15 mouse cellular contexts compared by ENCODE assay signal in genomic region chr11:39934216-39934615, GRCm38 (mm10).
DNase-seq lines count a peak whose midpoint lies in the region.
"Had no signal": no experiment of that assay in that cellular context is flagged by ENCODE, and none has a peak within 500 bp of the region (broad histone marks: within the 10 kb centered on the region; RNA-seq: fewer than 3 reads in every experiment).

No protein-coding gene starts in this region.

- peak; percentile 34 for DNase-seq in heart, adult 11 months
- DNase-seq in heart, adult 18-20 months, result no peak
- DNase-seq in kidney, adult 8-10 months, result peak; percentile 19 to 53
- DNase-seq in kidney, postnatal 10 days, result no peak
- DNase-seq in kidney, postnatal 25 days, result peak; percentile 13 to 58
- no peak for DNase-seq in kidney, adult 18-20 months
- DNase-seq: adrenal gland, adult 8-10 months; adrenal gland, postnatal 25 days; cerebellum, adult 18-20 months; cerebellum, adult 9-10 months; cerebellum, postnatal 14 days; gastrocnemius, postnatal 10 days; gastrocnemius, postnatal 36 days; heart, postnatal 10 days; heart, postnatal 36 days had no signal

Comparison
In these comparisons a context has a peak if more than half of its experiments do, and no peak if none do; other contexts are left out.
1. DNase-seq: peak in heart, adult 11 months (single experiment), kidney, adult 8-10 months (2 of 2) and kidney, postnatal 25 days (2 of 2); none in heart, adult 18-20 months (0 of 2), kidney, postnatal 10 days (single experiment) and kidney, adult 18-20 months (single experiment).